Mouse (Mus musculus): ENCODE data around the gene Nfatc3.

- TF ChIP-seq CTCF (IDR thresholded peaks at IDR 0.05; ENCODE audit: control insufficient read depth, insufficient read depth, insufficient read length) (no peak), MYOG (IDR thresholded peaks at IDR 0.05; ENCODE audit: control insufficient read depth, extremely low read depth, insufficient read length) (no peak), MAX (IDR thresholded peaks at IDR 0.05) (no peak)
Measured at GRCm38 (mm10) chr8:106077452-106078067, 18.9 kb downstream of the Nfatc3 start.

Data from C2C12 (cell line).